Mouse (Mus musculus): ENCODE measurements around the gene Arhgef10l. TPM values are rescaled to one million over a fixed set of nuclear protein-coding genes. Genes with fewer than 3 reads are reported as not detected.

Arhgef10l gene
- polyA plus RNA-seq, 1 experiment from 2014 or later: 6.7 TPM

DNA sequence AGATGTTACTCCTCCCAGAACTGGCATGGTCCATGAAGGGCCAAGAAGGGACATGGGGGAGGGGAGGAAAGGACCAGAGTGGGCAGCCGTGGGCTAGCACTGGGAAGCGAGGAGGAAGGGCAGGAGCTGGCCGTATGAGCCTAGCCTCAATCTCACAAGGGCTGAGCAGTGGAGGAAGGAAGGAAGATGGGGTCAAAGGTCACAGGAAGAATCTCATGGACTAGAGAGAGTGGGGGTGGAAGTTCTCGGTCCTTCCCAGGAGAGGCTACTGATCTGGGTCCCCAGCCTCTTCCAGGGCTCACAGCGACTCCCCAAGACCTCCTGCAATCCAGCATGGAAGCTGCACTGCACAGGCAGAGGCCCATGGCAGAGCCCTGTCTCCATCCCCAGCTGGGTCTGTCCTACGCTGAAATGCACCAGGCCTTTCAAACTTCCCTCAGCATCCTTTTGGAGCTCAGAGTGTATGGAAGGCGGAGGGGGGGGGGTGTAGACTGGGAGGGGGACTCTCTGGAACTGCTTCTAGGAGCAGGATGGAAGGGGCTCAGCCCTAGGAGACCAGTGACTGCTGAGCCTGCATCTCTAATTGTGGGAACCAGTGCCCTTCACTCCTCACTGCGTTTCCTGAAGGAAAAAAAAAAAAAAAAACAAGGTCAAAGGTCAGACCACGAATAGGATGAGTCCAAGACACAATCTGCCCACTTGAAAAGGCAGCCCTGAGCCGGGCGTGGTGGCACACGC lies 7.9 kb upstream of the Arhgef10l start:
- Histone ChIP-seq H3K4me3 (ENCODE audit: low read depth, low read length) (no peak overlapping the region), H3K9ac (ENCODE audit: low read depth, low read length) (no peak overlapping the region), H3K4me1 (replicated peaks; ENCODE audit: control insufficient read depth, insufficient read depth, low read length) (no peaks in the 10 kb centered on the region), H3K36me3 (ENCODE audit: control insufficient read depth, insufficient read depth, low read length) (no peaks in the 10 kb centered on the region), H3K27me3 (replicated peaks; ENCODE audit: control insufficient read depth, insufficient read depth, low read length) (no peaks in the 10 kb centered on the region), H3K27ac (ENCODE audit: low read depth, low read length) (peak overlapping the region; percentile 38; the same call in 1 of the 2 replicates), H3K9me3 (ENCODE audit: control insufficient read depth, low read length) (no peaks in the 10 kb centered on the region), H3K4me2 (no peak overlapping the region)
- 53% methylated on average over 12 of the region's 12 CpGs for WGBS
- peak; percentile 61 for ATAC-seq (replicated peaks; ENCODE audit: low FRiP score)
- no peak for DNase-seq (ENCODE audit: low spot score)

- H3K4me1 ChIP-seq (replicated peaks; ENCODE audit: control insufficient read depth, insufficient read depth, low read length): peaks cover 5% of the 10 kb centered on the region
- H3K27me3 ChIP-seq (replicated peaks; ENCODE audit: control insufficient read depth, insufficient read depth, low read length): no peaks in the 10 kb centered on the region
- H3K4me2 ChIP-seq: no peak overlapping the region
- no peak overlapping the region for H3K4me3 ChIP-seq (ENCODE audit: low read depth, low read length)
- no peak for ATAC-seq (replicated peaks; ENCODE audit: low FRiP score)
- H3K27ac ChIP-seq (ENCODE audit: low read depth, low read length): no peak overlapping the region
- H3K9ac ChIP-seq (ENCODE audit: low read depth, low read length): no peak overlapping the region
- no peaks in the 10 kb centered on the region for H3K36me3 ChIP-seq (ENCODE audit: control insufficient read depth, insufficient read depth, low read length)
- no peak for DNase-seq (ENCODE audit: low spot score)
- 83% methylated on average over 8 of the region's 8 CpGs for WGBS
- H3K9me3 ChIP-seq (ENCODE audit: control insufficient read depth, low read length): no peaks in the 10 kb centered on the region
Observed at GRCm38 (mm10) chr4:140667802-140668201, 2.0 kb upstream of the Arhgef10l start.

DNA sequence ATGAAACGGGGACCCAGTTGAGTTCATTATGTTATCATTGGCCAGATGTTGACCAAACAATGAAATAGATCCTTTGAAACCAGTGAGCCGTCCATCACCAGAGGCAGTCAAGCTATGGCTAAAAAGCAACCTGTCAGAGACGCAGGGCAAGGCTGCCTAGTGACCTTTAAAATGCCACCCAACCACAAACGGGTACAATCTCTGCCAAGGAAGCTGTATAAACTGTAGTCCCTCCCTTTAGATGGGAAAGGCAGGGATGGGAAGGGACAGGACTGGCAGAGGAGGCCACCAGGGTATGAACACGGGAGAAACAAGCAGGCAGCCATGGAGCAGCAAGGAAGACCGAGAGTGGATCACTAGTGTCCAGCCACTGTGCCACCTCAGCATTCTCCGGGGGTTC lies 759 bp downstream of the Arhgef10l start:
- DNase-seq (ENCODE audit: low spot score) (no peak), ATAC-seq (replicated peaks; ENCODE audit: low FRiP score) (no peak)
- H3K9ac ChIP-seq (ENCODE audit: low read depth, low read length): no peak overlapping the region
- 71% methylated on average over 7 of the region's 7 CpGs for WGBS
- H3K9me3 ChIP-seq (ENCODE audit: control insufficient read depth, low read length): no peaks in the 10 kb centered on the region
- no peaks in the 10 kb centered on the region for H3K36me3 ChIP-seq (ENCODE audit: control insufficient read depth, insufficient read depth, low read length)
- 0 out of 2 replicates have a peak, but pooled peaks cover 3% of the 10 kb centered on the region for H3K27me3 ChIP-seq (replicated peaks; ENCODE audit: control insufficient read depth, insufficient read depth, low read length)
- peaks cover 19% of the 10 kb centered on the region for H3K4me1 ChIP-seq (replicated peaks; ENCODE audit: control insufficient read depth, insufficient read depth, low read length)
- no peak overlapping the region for H3K4me3 ChIP-seq (ENCODE audit: low read depth, low read length)
- no peak overlapping the region for H3K4me2 ChIP-seq
- no peak overlapping the region for H3K27ac ChIP-seq (ENCODE audit: low read depth, low read length)

DNA sequence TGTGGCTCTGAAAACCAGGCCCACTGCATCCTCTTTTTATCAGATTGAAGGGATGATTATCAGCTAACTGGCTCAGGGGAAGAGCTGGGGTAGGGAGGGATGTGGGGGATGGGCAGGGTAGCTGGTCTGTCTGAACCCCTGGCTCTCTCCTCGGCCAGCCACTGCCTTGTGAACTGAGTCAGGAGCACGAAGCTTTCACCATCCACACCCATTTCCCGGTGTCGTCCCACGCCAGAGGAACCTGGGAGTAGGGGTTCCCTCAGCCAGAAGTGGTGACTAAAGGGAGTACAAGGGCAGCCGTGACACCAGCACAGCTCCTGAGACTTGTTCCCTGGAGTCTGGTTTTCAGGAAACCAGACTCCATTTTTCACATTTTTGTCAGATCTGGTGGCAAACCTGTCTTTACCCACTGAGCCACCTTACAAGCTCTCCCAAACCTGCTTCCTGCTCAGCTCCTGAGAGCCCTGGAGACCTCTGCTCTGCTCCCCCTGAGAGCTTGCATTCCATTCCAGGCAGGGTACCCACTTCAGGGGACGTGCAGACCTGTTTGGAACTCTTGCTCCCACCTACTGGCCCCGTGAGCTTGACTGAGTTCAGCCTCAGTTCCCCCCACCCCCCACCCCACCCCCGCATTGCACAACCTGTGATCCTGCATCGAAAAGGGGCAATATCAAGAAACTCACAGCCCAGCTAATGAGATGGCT lies 2.8 kb downstream of the Arhgef10l start:
- Histone ChIP-seq H3K4me3 (ENCODE audit: low read depth, low read length) (no peak overlapping the region), H3K27ac (ENCODE audit: low read depth, low read length) (no peak overlapping the region), H3K36me3 (ENCODE audit: control insufficient read depth, insufficient read depth, low read length) (no peaks in the 10 kb centered on the region), H3K9ac (ENCODE audit: low read depth, low read length) (no peak overlapping the region), H3K4me2 (no peak overlapping the region), H3K4me1 (replicated peaks; ENCODE audit: control insufficient read depth, insufficient read depth, low read length) (peaks cover 19% of the 10 kb centered on the region), H3K27me3 (replicated peaks; ENCODE audit: control insufficient read depth, insufficient read depth, low read length) (0 out of 2 replicates have a peak, but pooled peaks cover 5% of the 10 kb centered on the region), H3K9me3 (ENCODE audit: control insufficient read depth, low read length) (no peaks in the 10 kb centered on the region)
- DNase-seq (ENCODE audit: low spot score): no peak
- WGBS: 23% methylated on average over 10 of the region's 10 CpGs
- ATAC-seq (replicated peaks; ENCODE audit: low FRiP score): no peak

- Histone ChIP-seq H3K9me3 (ENCODE audit: control insufficient read depth, low read length) (no peaks in the 10 kb centered on the region), H3K4me1 (replicated peaks; ENCODE audit: control insufficient read depth, insufficient read depth, low read length) (peaks cover 24% of the 10 kb centered on the region), H3K27ac (ENCODE audit: low read depth, low read length) (no peak overlapping the region), H3K27me3 (replicated peaks; ENCODE audit: control insufficient read depth, insufficient read depth, low read length) (peaks cover 5% of the 10 kb centered on the region; the same call in 1 of the 2 replicates), H3K36me3 (ENCODE audit: control insufficient read depth, insufficient read depth, low read length) (no peaks in the 10 kb centered on the region), H3K9ac (ENCODE audit: low read depth, low read length) (no peak overlapping the region), H3K4me3 (ENCODE audit: low read depth, low read length) (no peak overlapping the region), H3K4me2 (no peak overlapping the region)
- WGBS: 13% methylated on average over 7 of the region's 7 CpGs
- DNase-seq (ENCODE audit: low spot score) (no peak), ATAC-seq (replicated peaks; ENCODE audit: low FRiP score) (peak; percentile 34; the same call in 1 of the 2 replicates)
Observed at GRCm38 (mm10) chr4:140662453-140662852, 3.4 kb downstream of the Arhgef10l start.

- Histone ChIP-seq H3K27me3 (replicated peaks; ENCODE audit: control insufficient read depth, insufficient read depth, low read length) (peaks cover 5% of the 10 kb centered on the region; the same call in 1 of the 2 replicates), H3K4me1 (replicated peaks; ENCODE audit: control insufficient read depth, insufficient read depth, low read length) (peaks cover 26% of the 10 kb centered on the region), H3K9me3 (ENCODE audit: control insufficient read depth, low read length) (no peaks in the 10 kb centered on the region), H3K4me3 (ENCODE audit: low read depth, low read length) (no peak overlapping the region), H3K36me3 (ENCODE audit: control insufficient read depth, insufficient read depth, low read length) (no peaks in the 10 kb centered on the region), H3K27ac (ENCODE audit: low read depth, low read length) (no peak overlapping the region), H3K9ac (ENCODE audit: low read depth, low read length) (no peak overlapping the region), H3K4me2 (no peak overlapping the region)
- WGBS: 58% methylated on average over 18 of the region's 18 CpGs
- DNase-seq (ENCODE audit: low spot score) (no peak), ATAC-seq (replicated peaks; ENCODE audit: low FRiP score) (no peak)
Observed at GRCm38 (mm10) chr4:140661406-140662022, 4.3 kb downstream of the Arhgef10l start.

- H3K4me1 ChIP-seq (replicated peaks; ENCODE audit: control insufficient read depth, insufficient read depth, low read length): peaks cover 22% of the 10 kb centered on the region
- peaks cover 5% of the 10 kb centered on the region; the same call in 1 of the 2 replicates for H3K27me3 ChIP-seq (replicated peaks; ENCODE audit: control insufficient read depth, insufficient read depth, low read length)
- ATAC-seq (replicated peaks; ENCODE audit: low FRiP score) (no peak; the same call in 1 of the 2 replicates), DNase-seq (ENCODE audit: low spot score) (no peak)
- H3K9ac ChIP-seq (ENCODE audit: low read depth, low read length): peak overlapping the region; percentile 0; the same call in 1 of the 2 replicates
- 30% methylated on average over 24 of the region's 24 CpGs for WGBS
- H3K4me3 ChIP-seq (ENCODE audit: low read depth, low read length): no peak overlapping the region
- peak overlapping the region; percentile 16 for H3K4me2 ChIP-seq
- H3K9me3 ChIP-seq (ENCODE audit: control insufficient read depth, low read length): no peaks in the 10 kb centered on the region
- no peaks in the 10 kb centered on the region for H3K36me3 ChIP-seq (ENCODE audit: control insufficient read depth, insufficient read depth, low read length)
- no peak overlapping the region for H3K27ac ChIP-seq (ENCODE audit: low read depth, low read length)
Observed at GRCm38 (mm10) chr4:140657681-140658575, 7.9 kb downstream of the Arhgef10l start.

DNA sequence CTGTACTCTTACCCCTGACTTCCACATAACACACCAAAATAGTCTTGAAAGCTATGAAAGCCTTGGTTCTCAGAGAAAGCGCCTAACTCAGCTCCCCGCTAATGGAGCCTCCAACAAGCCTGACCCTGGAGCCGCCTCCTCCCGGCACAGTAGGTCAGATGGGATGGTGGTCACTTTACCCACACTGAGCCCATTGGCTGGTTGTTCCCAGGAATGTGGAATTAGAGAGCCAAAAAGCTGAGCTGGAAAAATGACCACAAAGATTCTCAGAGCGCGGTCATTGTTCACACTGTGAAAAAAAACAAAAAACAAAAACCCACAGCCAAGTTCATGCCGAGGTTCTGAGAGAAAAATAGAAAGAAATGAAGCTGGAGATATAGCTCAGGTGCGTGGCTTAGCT lies 9.3 kb downstream of the Arhgef10l start:
- no peak overlapping the region for H3K27ac ChIP-seq (ENCODE audit: low read depth, low read length)
- DNase-seq (ENCODE audit: low spot score) (no peak), ATAC-seq (replicated peaks; ENCODE audit: low FRiP score) (no peak)
- peaks cover 3% of the 10 kb centered on the region; the same call in 1 of the 2 replicates for H3K27me3 ChIP-seq (replicated peaks; ENCODE audit: control insufficient read depth, insufficient read depth, low read length)
- H3K4me2 ChIP-seq: no peak overlapping the region
- 73% methylated on average over 8 of the region's 8 CpGs for WGBS
- no peak overlapping the region for H3K4me3 ChIP-seq (ENCODE audit: low read depth, low read length)
- no peak overlapping the region for H3K9ac ChIP-seq (ENCODE audit: low read depth, low read length)
- peaks cover 8% of the 10 kb centered on the region for H3K4me1 ChIP-seq (replicated peaks; ENCODE audit: control insufficient read depth, insufficient read depth, low read length)
- no peaks in the 10 kb centered on the region for H3K9me3 ChIP-seq (ENCODE audit: control insufficient read depth, low read length)
- no peaks in the 10 kb centered on the region for H3K36me3 ChIP-seq (ENCODE audit: control insufficient read depth, insufficient read depth, low read length)

Measured in liver, embryonic 11.5 days (tissue).